Mouse (Mus musculus) adrenal gland, adult (tissue): ENCODE results near the gene A830018L16Rik.
"Not testable (repeated sequence)": the region's sequence is repeated elsewhere in the genome, so short reads cannot be mapped to it uniquely, and the experiment has no call there.

Source experiments
- DNase-seq, 2 experiments: peaks; one replicate each; pipeline ENCODE4 v3.0.0; 2022 to 2023; ENCODE audit warnings: low spot score in 1 of 2; ENCODE audit not compliant: inconsistent age in 2 of 2

The A830018L16Rik gene

GRCm38 (mm10) chr1:11996297-11996878 lies 582.5 kb downstream of the A830018L16Rik start:
- no peak for DNase-seq

- DNase-seq, result no peak
These were observed 583.7 kb downstream of the A830018L16Rik start for GRCm38 (mm10) chr1:11997574-11997973.

- DNase-seq, result no peak
These were observed 586.7 kb downstream of the A830018L16Rik start for GRCm38 (mm10) chr1:12000557-12000956.

DNA sequence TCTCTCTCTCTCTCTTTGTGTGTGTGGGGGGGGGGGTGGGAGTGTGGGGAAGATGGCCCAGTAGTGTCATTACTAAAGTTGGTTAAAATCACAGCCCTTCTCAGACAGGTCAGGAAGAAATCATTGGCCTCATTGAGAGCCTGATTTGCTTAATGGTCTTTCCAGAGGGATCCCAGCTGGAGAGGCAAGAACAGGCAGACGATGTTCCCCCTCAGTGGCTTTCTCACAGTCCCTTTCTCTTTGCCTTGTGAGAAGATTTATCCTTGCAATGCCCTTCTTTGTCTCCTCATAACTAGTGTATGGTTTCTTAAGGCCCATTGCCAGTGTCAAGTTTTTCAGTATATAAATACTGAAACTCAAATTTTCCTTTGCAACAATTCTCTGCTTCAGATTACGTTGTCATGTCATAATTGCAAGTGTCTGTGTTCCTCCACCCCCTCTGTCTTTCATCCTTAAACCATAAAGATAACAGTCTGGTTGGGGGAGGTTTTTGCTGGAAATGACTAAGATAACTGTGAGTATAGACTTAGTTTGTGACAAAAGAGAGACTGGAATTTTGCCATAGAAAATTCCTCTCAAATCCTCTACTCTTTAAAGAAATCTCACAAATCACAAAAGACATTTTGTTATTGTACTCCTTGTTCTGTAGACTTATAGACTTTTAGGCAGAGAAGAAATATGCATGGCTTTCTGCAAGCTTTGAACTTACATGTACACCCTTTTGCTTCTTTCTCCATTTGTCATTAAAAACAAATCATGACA lies 595.1 kb downstream of the A830018L16Rik start:
- DNase-seq, result no peak

GRCm38 (mm10) chr1:12009551-12009846 lies 595.6 kb downstream of the A830018L16Rik start:
- no peak for DNase-seq

- DNase-seq, result no peak
These were observed 596.7 kb downstream of the A830018L16Rik start for GRCm38 (mm10) chr1:12010607-12011006.

DNA sequence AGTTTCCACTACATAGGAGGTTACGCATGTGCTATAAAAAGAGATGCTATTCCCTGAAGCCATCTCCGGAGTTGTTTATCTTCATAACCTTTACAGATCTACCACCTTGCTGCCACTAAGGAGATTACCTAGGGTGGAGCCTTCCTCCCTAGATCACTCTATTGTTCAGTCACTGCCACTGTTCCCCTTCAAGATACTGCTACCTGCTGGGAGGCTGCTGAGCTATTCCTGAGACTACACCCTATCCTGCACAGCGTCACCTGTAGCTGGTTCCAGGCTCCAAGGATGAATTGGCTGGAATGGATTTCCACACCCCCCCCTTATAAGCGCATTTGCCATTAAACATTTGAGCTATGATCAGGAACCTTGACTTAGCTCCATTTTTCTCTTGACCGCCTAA lies 606.7 kb downstream of the A830018L16Rik start:
- DNase-seq, result not testable (repeated sequence)
